Comparison of ENCODE assay signal across 12 mouse cellular contexts in the genomic region with DNA sequence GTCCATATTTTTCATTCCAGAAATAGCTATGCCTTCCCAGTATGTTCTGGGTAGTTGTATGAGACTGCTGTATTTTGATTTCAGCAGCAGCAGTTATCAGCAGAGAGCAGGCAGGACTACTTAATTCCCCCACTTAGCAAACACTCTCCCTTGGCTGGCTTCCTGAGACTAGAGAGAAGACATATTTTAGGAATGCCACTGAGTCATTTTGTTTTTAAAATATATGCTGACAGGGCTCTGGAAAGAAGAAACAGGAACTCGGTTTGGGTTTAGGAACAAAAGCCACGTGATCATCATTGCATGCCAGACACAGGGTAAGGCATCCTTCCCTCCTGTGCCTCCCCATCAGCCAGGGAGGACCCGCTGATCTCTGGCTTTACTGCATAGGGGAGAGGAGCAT. TPM values are rescaled to one million over a fixed set of nuclear protein-coding genes. Genes with fewer than 3 reads are reported as not detected.
DNase-seq lines count a peak whose midpoint lies in the region; ATAC-seq and TF ChIP-seq lines count a peak whose summit lies in the region.
"Had no signal": no experiment of that assay in that cellular context is flagged by ENCODE, and none has a peak within 500 bp of the region (broad histone marks: within the 10 kb centered on the region; RNA-seq: fewer than 3 reads in every experiment).

No protein-coding gene starts in this region.

- TF ChIP-seq EP300 in heart, postnatal 0 days (IDR thresholded peaks at IDR 0.05; ENCODE audit: low read depth) = 0 out of 2 replicates have a peak, but pooled peaks have one; percentile 14

- TF ChIP-seq CTCF in intestine, postnatal 0 days (IDR thresholded peaks at IDR 0.05; ENCODE audit: low read depth) = no peak
- TF ChIP-seq CTCF in heart, postnatal 0 days (IDR thresholded peaks at IDR 0.05; ENCODE audit: low read depth) = no peak

- no peak overlapping the region for H3K9ac ChIP-seq in intestine, embryonic 15.5 days
- no peak overlapping the region for H3K9ac ChIP-seq in intestine, postnatal 0 days (ENCODE audit: low read depth, low read length)
- no peak overlapping the region for H3K9ac ChIP-seq in heart, postnatal 0 days (replicated peaks; ENCODE audit: low read depth, low read length)
- H3K9ac ChIP-seq in hindbrain, embryonic 16.5 days (ENCODE audit: low read depth, low read length) = no peak overlapping the region

- no peaks in the 10 kb centered on the region for H3K9me3 ChIP-seq in intestine, embryonic 15.5 days
- no peaks in the 10 kb centered on the region for H3K9me3 ChIP-seq in intestine, postnatal 0 days (ENCODE audit: control insufficient read depth)
- H3K9me3 ChIP-seq in heart, postnatal 0 days (replicated peaks; ENCODE audit: control insufficient read depth, low read length) = no peaks in the 10 kb centered on the region
- no peaks in the 10 kb centered on the region for H3K9me3 ChIP-seq in hindbrain, embryonic 16.5 days (ENCODE audit: control insufficient read depth, low read length)
- H3K9me3 ChIP-seq in midbrain, embryonic 10.5 days (replicated peaks) = no peaks in the 10 kb centered on the region

- WGBS in intestine, embryonic 15.5 days = 36% methylated on average over 3 of the region's 3 CpGs
- WGBS in intestine, postnatal 0 days = 28% methylated on average over 3 of the region's 3 CpGs
- 1% methylated on average over 3 of the region's 3 CpGs for WGBS in heart, postnatal 0 days
- WGBS in hindbrain, embryonic 16.5 days = 68% methylated on average over 3 of the region's 3 CpGs
- 73% methylated on average over 3 of the region's 3 CpGs for WGBS in midbrain, embryonic 10.5 days

- no peak for TF ChIP-seq POLR2A in myocyte (IDR thresholded peaks at IDR 0.05; ENCODE audit: insufficient read length, low read depth)

- ATAC-seq in intestine, embryonic 15.5 days = peak; percentile 71
- ATAC-seq in intestine, postnatal 0 days = no peak
- peak; percentile 92 for ATAC-seq in heart, postnatal 0 days (ENCODE audit: insufficient read depth, low read depth)
- no peak for ATAC-seq in hindbrain, embryonic 16.5 days
- ATAC-seq: CD4-positive, CD25-positive, alpha-beta regulatory T cell, adult 4 months had no signal

- no peaks in the 10 kb centered on the region for H3K4me1 ChIP-seq in intestine, embryonic 15.5 days (replicated peaks)
- no peaks in the 10 kb centered on the region for H3K4me1 ChIP-seq in intestine, postnatal 0 days (replicated peaks; ENCODE audit: control insufficient read depth, insufficient read depth, low read length)
- H3K4me1 ChIP-seq in heart, postnatal 0 days (ENCODE audit: control insufficient read depth, insufficient read depth) = peaks cover 24% of the 10 kb centered on the region
- H3K4me1 ChIP-seq in hindbrain, embryonic 16.5 days (ENCODE audit: control insufficient read depth, insufficient read depth, low read depth, low read length) = no peaks in the 10 kb centered on the region
- no peaks in the 10 kb centered on the region for H3K4me1 ChIP-seq in midbrain, embryonic 10.5 days

- H3K27me3 ChIP-seq in intestine, embryonic 15.5 days (replicated peaks) = no peaks in the 10 kb centered on the region
- H3K27me3 ChIP-seq in intestine, postnatal 0 days (replicated peaks; ENCODE audit: control insufficient read depth, insufficient read depth, low read length) = no peaks in the 10 kb centered on the region
- H3K27me3 ChIP-seq in heart, postnatal 0 days (ENCODE audit: control insufficient read depth, insufficient read depth, low read length) = no peaks in the 10 kb centered on the region
- peaks cover 4% of the 10 kb centered on the region for H3K27me3 ChIP-seq in myocyte (ENCODE audit: control insufficient read depth, insufficient read depth, insufficient read length)
- H3K27me3 ChIP-seq in hindbrain, embryonic 16.5 days (replicated peaks; ENCODE audit: control insufficient read depth, insufficient read depth, low read length) = no peaks in the 10 kb centered on the region
- H3K27me3 ChIP-seq in midbrain, embryonic 10.5 days (ENCODE audit: low read depth, poor library complexity, severe bottlenecking) = no peaks in the 10 kb centered on the region

- H3K4me3 ChIP-seq in intestine, embryonic 15.5 days (replicated peaks) = no peak overlapping the region
- no peak overlapping the region for H3K4me3 ChIP-seq in intestine, postnatal 0 days (ENCODE audit: low read depth, low read length)
- no peak overlapping the region for H3K4me3 ChIP-seq in heart, postnatal 0 days (ENCODE audit: low read depth, low read length)
- H3K4me3 ChIP-seq in myocyte = no peak overlapping the region
- no peak overlapping the region for H3K4me3 ChIP-seq in hindbrain, embryonic 16.5 days (ENCODE audit: low read length)
- no peak overlapping the region for H3K4me3 ChIP-seq in midbrain, embryonic 10.5 days

- no peaks in the 10 kb centered on the region for H3K36me3 ChIP-seq in intestine, embryonic 15.5 days
- no peaks in the 10 kb centered on the region for H3K36me3 ChIP-seq in intestine, postnatal 0 days (ENCODE audit: control insufficient read depth, insufficient read depth)
- no peaks in the 10 kb centered on the region for H3K36me3 ChIP-seq in heart, postnatal 0 days (replicated peaks; ENCODE audit: control insufficient read depth, insufficient read depth, low read length)
- no peaks in the 10 kb centered on the region for H3K36me3 ChIP-seq in myocyte (ENCODE audit: control insufficient read depth, insufficient read depth)
- H3K36me3 ChIP-seq in hindbrain, embryonic 16.5 days (ENCODE audit: control insufficient read depth, insufficient read depth, low read length) = no peaks in the 10 kb centered on the region
- no peaks in the 10 kb centered on the region for H3K36me3 ChIP-seq in midbrain, embryonic 10.5 days

- peak; percentile 28 for DNase-seq in adipocyte (ENCODE audit: low spot score)
- peak; percentile 94 for DNase-seq in heart, postnatal 0 days (ENCODE audit: low spot score)
- no peak for DNase-seq in kidney, adult 11 months
- DNase-seq in midbrain, embryonic 10.5 days (ENCODE audit: low spot score) = no peak
- DNase-seq: cerebellum, adult 11-12 months had no signal

- H3K27ac ChIP-seq in intestine, embryonic 15.5 days = no peak overlapping the region
- no peak overlapping the region for H3K27ac ChIP-seq in intestine, postnatal 0 days (ENCODE audit: low read depth, low read length)
- H3K27ac ChIP-seq in heart, postnatal 0 days (ENCODE audit: low read depth) = peak overlapping the region; percentile 80
- H3K27ac ChIP-seq in hindbrain, embryonic 16.5 days (ENCODE audit: low read depth, low read length) = no peak overlapping the region
- no peak overlapping the region for H3K27ac ChIP-seq in midbrain, embryonic 10.5 days (replicated peaks)

- no peak overlapping the region for H3ac ChIP-seq in myocyte (ENCODE audit: control insufficient read depth, insufficient read length)

- H3K4me2 ChIP-seq in intestine, embryonic 15.5 days (replicated peaks) = no peak overlapping the region
- no peak overlapping the region for H3K4me2 ChIP-seq in intestine, postnatal 0 days (replicated peaks; ENCODE audit: low read depth)
- H3K4me2 ChIP-seq in heart, postnatal 0 days (ENCODE audit: low read depth, low read length) = no peak overlapping the region
- H3K4me2 ChIP-seq in myocyte (ENCODE audit: low read depth) = no peak overlapping the region
- no peak overlapping the region for H3K4me2 ChIP-seq in hindbrain, embryonic 16.5 days (ENCODE audit: low read length)

- H3K79me2 ChIP-seq in myocyte (ENCODE audit: control insufficient read depth, insufficient read depth) = no peaks in the 10 kb centered on the region

TF ChIP-seq in myocyte, 11 proteins besides CTCF, POLR2A, EP300 and RAD21:
- TF ChIP-seq MAX (IDR thresholded peaks at IDR 0.05; ENCODE audit: low read depth) (no peak), TCF3 (IDR thresholded peaks at IDR 0.05; ENCODE audit: insufficient read length, low read depth) (no peak), USF1 (IDR thresholded peaks at IDR 0.05; ENCODE audit: low read depth) (peak; percentile 52), SRF (IDR thresholded peaks at IDR 0.05; ENCODE audit: control insufficient read depth, insufficient read length, low read depth) (no peak), TCF12 (IDR thresholded peaks at IDR 0.05; ENCODE audit: insufficient read depth, poor library complexity, severe bottlenecking) (no peak), MYOG (IDR thresholded peaks at IDR 0.05; ENCODE audit: control insufficient read depth in 1 of 3, insufficient read depth in 1 of 3, insufficient read length in 2 of 3, low read depth in 2 of 3) (no peak), MYOD1 (IDR thresholded peaks at IDR 0.05; ENCODE audit: control insufficient read depth in 1 of 3, insufficient read length in 2 of 3, low read depth in 2 of 3) (no peak)

RNA-seq across cellular contexts. Expression of a gene that starts 13.2 kb away (rescaled TPM):
- polyA plus RNA-seq in intestine, embryonic 15.5 days (2015; fragmentation: Nextera tagmentation; extraction: Ambion mirVana) = not detected in 2 replicates
- not detected in 2 replicates for polyA plus RNA-seq in intestine, postnatal 0 days (2015; fragmentation: Nextera tagmentation; extraction: Ambion mirVana)
- total RNA-seq in heart, postnatal 0 days (2014; rRNA removed; ENCODE audit: low replicate concordance) = not detected in 2 replicates
- polyA plus RNA-seq in heart, postnatal 0 days (2015; fragmentation: Nextera tagmentation; extraction: Ambion mirVana) = not detected in 2 replicates
- not detected for polyA plus RNA-seq in myocyte (2012; fragmentation: generic; extraction: Trizol)
- not detected in 2 replicates for polyA plus RNA-seq in hindbrain, embryonic 16.5 days (2015; fragmentation: Nextera tagmentation; extraction: Ambion mirVana)
- not detected in 2 replicates for polyA plus RNA-seq in midbrain, embryonic 10.5 days (2016; fragmentation: Nextera tagmentation; extraction: Ambion mirVana)
- polyA plus RNA-seq: CD4-positive, CD25-positive, alpha-beta regulatory T cell, adult 4 months; liver, embryonic 16.5 days; neural tube, embryonic 14.5 days had no signal

Comparison
In these comparisons a context has a peak if more than half of its experiments do, and no peak if none do; other contexts are left out.
1. ATAC-seq: peak in intestine, embryonic 15.5 days (single experiment) and heart, postnatal 0 days (single experiment); none in intestine, postnatal 0 days (single experiment) and hindbrain, embryonic 16.5 days (single experiment).
2. DNase-seq: peak in adipocyte (single experiment) and heart, postnatal 0 days (single experiment); none in kidney, adult 11 months (single experiment) and midbrain, embryonic 10.5 days (single experiment).